Mouse (Mus musculus) thymus, adult 2 months (tissue): ENCODE measurements around the gene Zfp78.

Experiments
- CTCF ChIP-seq: fragments of 200-500 bp; IDR thresholded peaks from 2 replicates; pipeline ENCODE4 v1.5.1; 2012; ENCODE audit warnings: mild to moderate bottlenecking, control low read depth, low read length, moderate library complexity, borderline replicate concordance; ENCODE audit not compliant: control insufficient read depth, poor library complexity, insufficient read depth; ENCODE audit errors: extremely low read depth
- POLR2A ChIP-seq: fragments of 200-500 bp; IDR thresholded peaks from 2 replicates; pipeline ENCODE4 v1.6.1; 2012; ENCODE audit warnings: mild to moderate bottlenecking, low read length, control low read depth, moderate library complexity; ENCODE audit not compliant: control insufficient read depth, poor library complexity, insufficient read depth; ENCODE audit errors: extremely low read depth

DNA sequence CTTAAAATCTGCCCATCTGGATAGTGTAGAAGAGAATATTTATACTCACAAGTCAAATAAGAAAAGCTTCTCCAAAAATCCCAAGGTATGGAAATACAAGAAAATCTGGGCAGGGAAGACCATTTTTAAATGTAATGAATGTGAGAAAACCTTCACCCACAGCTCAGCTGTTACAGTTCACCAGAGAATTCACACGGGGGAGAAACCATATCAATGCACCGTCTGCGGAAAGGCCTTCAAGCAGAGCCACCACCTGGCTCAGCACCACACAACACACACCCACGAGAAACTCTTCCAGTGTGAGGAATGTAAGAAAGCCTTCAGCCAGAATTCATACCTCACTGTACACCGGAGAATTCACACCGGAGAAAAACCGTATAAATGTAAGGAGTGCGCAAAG, 15.4 kb downstream of the Zfp78 start:
- no peak for TF ChIP-seq POLR2A
- TF ChIP-seq CTCF, result no peak
